Mouse (Mus musculus) bone marrow, adult 2 months (tissue): ENCODE measurements around the gene Fam169b.

Experiments
- CTCF ChIP-seq: fragments of 200-500 bp; IDR thresholded peaks from 2 replicates; pipeline ENCODE4 v1.5.1; 2011; ENCODE audit warnings: low read length, control low read depth; ENCODE audit not compliant: control insufficient read depth, insufficient read depth
- POLR2A ChIP-seq: fragments of 200-500 bp; IDR thresholded peaks from 2 replicates; pipeline ENCODE4 v1.6.1; 2011; ENCODE audit warnings: low read depth, mild to moderate bottlenecking, control low read depth, low read length, borderline replicate concordance; ENCODE audit not compliant: control insufficient read depth

DNA sequence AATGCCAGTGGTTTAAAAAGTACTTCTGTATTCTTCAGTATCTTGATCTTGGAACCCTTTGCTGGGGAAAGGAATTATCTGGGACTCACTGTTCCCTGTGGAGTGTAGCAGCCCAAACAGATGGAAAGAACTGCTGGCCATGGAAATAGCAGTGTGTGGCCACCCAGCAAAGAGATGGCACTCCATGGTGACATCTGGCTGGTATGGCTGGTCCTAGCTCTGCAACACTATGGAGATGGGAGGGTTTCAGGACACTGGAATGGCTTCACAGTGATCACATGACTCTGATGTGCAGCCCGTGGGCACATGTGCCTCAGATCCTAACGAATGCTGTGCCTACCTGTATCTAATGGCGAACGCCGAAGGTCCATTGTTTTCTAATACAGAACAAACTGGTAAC lies 41.1 kb upstream of the Fam169b start:
- TF ChIP-seq POLR2A (no peak), CTCF (no peak)
